Mouse (Mus musculus) CH12.LX (cell line): ENCODE measurements around the gene Zmynd8. TPM values are rescaled to one million over a fixed set of nuclear protein-coding genes. Genes with fewer than 3 reads are reported as not detected.

ENCODE experiments used
- DNase-seq: peaks from one replicate; pipeline ENCODE4 v3.0.0-alpha.2; 2013; ENCODE audit errors: extremely low read depth
- H3K27ac ChIP-seq: 2 replicates; pipeline ENCODE4 v1.5.1; 2012; ENCODE audit warnings: low read depth, mild to moderate bottlenecking, control low read depth, moderate library complexity; ENCODE audit not compliant: insufficient read depth
- H3K27me3 ChIP-seq: replicated peaks from 2 replicates; pipeline ENCODE3; 2012; ENCODE audit warnings: inconsistent platforms
- H3K36me3 ChIP-seq, 2 experiments: replicated peaks in 1 of 2; 2 replicates each; pipeline versions ENCODE3 to v1.6.1; 2012; ENCODE audit warnings: inconsistent platforms in 1 of 2, low read length in 1 of 2, mild to moderate bottlenecking in 1 of 2, mixed read lengths in 1 of 2, moderate library complexity in 1 of 2; ENCODE audit not compliant: control insufficient read depth in 1 of 2, insufficient read depth in 1 of 2
- H3K4me1 ChIP-seq, 2 experiments: 2 replicates each; pipeline ENCODE4 v1.6.1; 2012; ENCODE audit warnings: inconsistent platforms in 1 of 2, moderate library complexity in 1 of 2; ENCODE audit not compliant: insufficient read depth in 2 of 2, control insufficient read depth in 1 of 2
- H3K4me2 ChIP-seq: 2 replicates; pipeline ENCODE4 v1.6.1; 2012; ENCODE audit warnings: low read depth, mild to moderate bottlenecking, control low read depth; ENCODE audit not compliant: poor library complexity, insufficient read depth, severe bottlenecking
- H3K4me3 ChIP-seq, 3 experiments: fragments of 150-350 bp in 1 of 3; sonication (generic) in 1 of 3; replicated peaks in 1 of 3; 2 replicates each; pipeline versions ENCODE3 to v1.5.1; 2011 to 2012; ENCODE audit warnings: low read depth in 2 of 3, low read length in 2 of 3, mild to moderate bottlenecking in 2 of 3, moderate library complexity in 2 of 3, control low read depth in 1 of 3, improper control_type of control experiment in 1 of 3, inconsistent platforms in 1 of 3, mixed read lengths in 1 of 3; ENCODE audit not compliant: poor library complexity in 1 of 3
- H3K79me2 ChIP-seq: replicated peaks from 2 replicates; pipeline ENCODE4 v1.6.1; 2012; ENCODE audit warnings: mild to moderate bottlenecking, moderate library complexity; ENCODE audit not compliant: control insufficient read depth, poor library complexity, insufficient read depth, severe bottlenecking; ENCODE audit errors: extremely low read depth
- H3K9ac ChIP-seq: 2 replicates; pipeline ENCODE4 v1.6.1; 2012; ENCODE audit warnings: low read depth, mild to moderate bottlenecking, control low read depth, moderate library complexity; ENCODE audit not compliant: insufficient read depth
- H3K9me3 ChIP-seq: replicated peaks from 2 replicates; pipeline ENCODE3; 2012; ENCODE audit warnings: low read length, inconsistent platforms, mixed read lengths
- CHD2 ChIP-seq: IDR thresholded peaks from 2 replicates; pipeline ENCODE4 v1.6.1; 2011; ENCODE audit warnings: low read length, improper control_type of control experiment
- E2F4 ChIP-seq: IDR thresholded peaks from 2 replicates; pipeline ENCODE4 v1.6.1; 2011; ENCODE audit warnings: low read depth, low read length, improper control_type of control experiment; ENCODE audit not compliant: insufficient replicate concordance
- EP300 ChIP-seq: IDR thresholded peaks from 2 replicates; pipeline ENCODE4 v1.6.1; 2011; ENCODE audit warnings: low read length, improper control_type of control experiment
- ETS1 ChIP-seq: conservative IDR thresholded peaks from 2 replicates; pipeline ENCODE4 v1.6.1; 2012; ENCODE audit warnings: low read depth, mild to moderate bottlenecking, inconsistent platforms, low read length, improper control_type of control experiment, moderate library complexity
- HCFC1 ChIP-seq: IDR thresholded peaks from 2 replicates; pipeline ENCODE4 v1.6.1; 2012; ENCODE audit warnings: low read depth, mild to moderate bottlenecking, inconsistent platforms, low read length, improper control_type of control experiment
- JUN ChIP-seq: IDR thresholded peaks from 2 replicates; pipeline ENCODE4 v1.6.1; 2011; ENCODE audit warnings: low read depth, mild to moderate bottlenecking, low read length, improper control_type of control experiment, moderate library complexity; ENCODE audit not compliant: insufficient read depth
- JUND ChIP-seq: conservative IDR thresholded peaks from 2 replicates; pipeline ENCODE4 v1.6.1; 2011; ENCODE audit warnings: low read depth, low read length, improper control_type of control experiment
- KAT2A ChIP-seq: IDR thresholded peaks from 2 replicates; pipeline ENCODE4 v1.6.1; 2012; ENCODE audit warnings: low read length, improper control_type of control experiment, inconsistent platforms; ENCODE audit not compliant: insufficient replicate concordance
- MEF2A ChIP-seq: IDR thresholded peaks from 2 replicates; pipeline ENCODE4 v1.6.1; 2014; ENCODE audit warnings: low read depth, mild to moderate bottlenecking, inconsistent platforms, low read length, improper control_type of control experiment, borderline replicate concordance
- NELFE ChIP-seq: IDR thresholded peaks from 2 replicates; pipeline ENCODE4 v1.6.1; 2011; ENCODE audit warnings: low read depth, low read length, improper control_type of control experiment
- NRF1 ChIP-seq: IDR thresholded peaks from 2 replicates; pipeline ENCODE4 v1.6.1; 2014; ENCODE audit warnings: low read depth, mild to moderate bottlenecking, inconsistent platforms, low read length, improper control_type of control experiment, moderate library complexity
- PAX5 ChIP-seq: IDR thresholded peaks from 2 replicates; pipeline ENCODE4 v1.6.1; 2012; ENCODE audit warnings: low read length, inconsistent platforms, mixed read lengths
- POLR2A ChIP-seq: IDR thresholded peaks from 2 replicates; pipeline ENCODE4 v1.6.1; 2011; ENCODE audit warnings: low read depth, mild to moderate bottlenecking, improper control_type of control experiment, low read length
- POLR2AphosphoS2 ChIP-seq: IDR thresholded peaks from 2 replicates; pipeline ENCODE4 v1.6.1; 2011; ENCODE audit warnings: low read depth, low read length, improper control_type of control experiment
- TBP ChIP-seq: conservative IDR thresholded peaks from 2 replicates; pipeline ENCODE4 v1.6.1; 2011; ENCODE audit warnings: low read depth, low read length, improper control_type of control experiment
- ZC3H11A ChIP-seq: IDR thresholded peaks from 2 replicates; pipeline ENCODE4 v1.6.1; 2012; ENCODE audit warnings: low read depth, mild to moderate bottlenecking, inconsistent platforms, low read length, improper control_type of control experiment
- dilution Hi-C: fragments of 300-500 bp; cut with MboI; formaldehyde crosslinking; loops from 2 replicates; pipeline ENCODE4 v1.14.3; 2020; ENCODE audit warnings: low sequenced_read_pairs; ENCODE audit not compliant: extremely low pct_unique_long_range_greater_than_20kb, extremely low pct_ligation_motif_present
- in situ Hi-C: fragments of 300-500 bp; cut with MboI; formaldehyde crosslinking; loops from 3 replicates; pipeline ENCODE4 v1.14.3; 2019; ENCODE audit warnings: low sequenced_read_pairs, low pct_ligation_motif_present, low pct_unique_long_range_greater_than_20kb, mixed read lengths
- polyA plus RNA-seq: library from polyadenylated mRNA; unstranded; fragments of >175 nt; gene quantifications from 2 replicates; pipeline ENCODE4 v1.2.1, GENCODE M21; 2012; ENCODE audit warnings: low read depth; ENCODE audit not compliant: insufficient read length
- total RNA-seq, 2 experiments: library from RNA; depleted of rRNA; stranded (reverse); fragments of 300-350 nt in 1 of 2; fragments of >200 nt in 1 of 2; gene quantifications; 2 replicates each; pipeline ENCODE4 v1.2.3; 2012 to 2014

Gene Zmynd8
- total and polyA plus RNA-seq, 3 experiments, result 33.6 to 84.5 (median 35.1) TPM

GRCm38 (mm10) chr2:165866412-165866811 lies 32.4 kb downstream of the Zmynd8 start:
- Histone ChIP-seq H3K4me3 (no peak overlapping the region), H3K9me3 (no peaks in the 10 kb centered on the region), H3K4me2 (no peak overlapping the region), H3K36me3 (peaks cover 70 to 92% of the 10 kb centered on the region in 2 experiments), H3K27ac (no peak overlapping the region), H3K4me1 (peaks cover 4 to 56% of the 10 kb centered on the region in 2 experiments; a peak in 3 of 4 replicates), H3K9ac (no peak overlapping the region), H3K27me3 (no peaks in the 10 kb centered on the region), H3K79me2 (peaks cover 98% of the 10 kb centered on the region)
- in situ Hi-C loops (no loop called here), dilution Hi-C loops (no loop called here)
- no peak for DNase-seq
- no peak for TF ChIP-seq ZC3H11A

GRCm38 (mm10) chr2:165864769-165865168 lies 34.0 kb downstream of the Zmynd8 start:
- H3K79me2 ChIP-seq, result peaks cover 98% of the 10 kb centered on the region
- no peak for TF ChIP-seq MEF2A
- no peak for TF ChIP-seq POLR2A
- no peak for TF ChIP-seq EP300
- no peak for TF ChIP-seq POLR2AphosphoS2
- no peak for TF ChIP-seq ETS1
- H3K4me1 ChIP-seq, result peaks cover 8 to 59% of the 10 kb centered on the region in 2 experiments
- H3K9me3 ChIP-seq, result no peaks in the 10 kb centered on the region
- H3K27ac ChIP-seq, result no peak overlapping the region
- no peak overlapping the region for H3K9ac ChIP-seq
- H3K36me3 ChIP-seq, result peaks cover 64 to 88% of the 10 kb centered on the region in 2 experiments
- no peaks in the 10 kb centered on the region for H3K27me3 ChIP-seq
- H3K4me3 ChIP-seq, result no peak overlapping the region
- in situ Hi-C loops, result no loop called here
- H3K4me2 ChIP-seq, result no peak overlapping the region
- dilution Hi-C loops, result no loop called here
- no peak for DNase-seq

GRCm38 (mm10) chr2:165861683-165862594 lies 36.9 kb downstream of the Zmynd8 start:
- no peaks in the 10 kb centered on the region for H3K9me3 ChIP-seq
- H3K27ac ChIP-seq, result no peak overlapping the region
- no peak for DNase-seq
- peaks cover 42 to 77% of the 10 kb centered on the region in 2 experiments for H3K36me3 ChIP-seq
- no peak overlapping the region for H3K4me3 ChIP-seq
- in situ Hi-C loops, result no loop called here
- dilution Hi-C loops, result no loop called here
- peaks cover 21 to 62% of the 10 kb centered on the region in 2 experiments for H3K4me1 ChIP-seq
- TF ChIP-seq TBP, result no peak
- TF ChIP-seq NRF1, result no peak
- TF ChIP-seq JUND, result no peak
- no peak for TF ChIP-seq KAT2A
- TF ChIP-seq NELFE, result no peak
- no peak for TF ChIP-seq JUN
- TF ChIP-seq E2F4, result no peak
- no peak for TF ChIP-seq CHD2
- no peak for TF ChIP-seq PAX5
- TF ChIP-seq ZC3H11A, result no peak
- no peak for TF ChIP-seq HCFC1
- H3K27me3 ChIP-seq, result no peaks in the 10 kb centered on the region
- H3K9ac ChIP-seq, result no peak overlapping the region
- peaks cover 98% of the 10 kb centered on the region for H3K79me2 ChIP-seq
- no peak overlapping the region for H3K4me2 ChIP-seq
